Mouse (Mus musculus): ENCODE data around the gene Mphosph10. TPM values are rescaled to one million over a fixed set of nuclear protein-coding genes. Genes with fewer than 3 reads are reported as not detected.

Mphosph10 gene
- total RNA-seq, 2 experiments from 2014 or later: 23.9 TPM

DNA sequence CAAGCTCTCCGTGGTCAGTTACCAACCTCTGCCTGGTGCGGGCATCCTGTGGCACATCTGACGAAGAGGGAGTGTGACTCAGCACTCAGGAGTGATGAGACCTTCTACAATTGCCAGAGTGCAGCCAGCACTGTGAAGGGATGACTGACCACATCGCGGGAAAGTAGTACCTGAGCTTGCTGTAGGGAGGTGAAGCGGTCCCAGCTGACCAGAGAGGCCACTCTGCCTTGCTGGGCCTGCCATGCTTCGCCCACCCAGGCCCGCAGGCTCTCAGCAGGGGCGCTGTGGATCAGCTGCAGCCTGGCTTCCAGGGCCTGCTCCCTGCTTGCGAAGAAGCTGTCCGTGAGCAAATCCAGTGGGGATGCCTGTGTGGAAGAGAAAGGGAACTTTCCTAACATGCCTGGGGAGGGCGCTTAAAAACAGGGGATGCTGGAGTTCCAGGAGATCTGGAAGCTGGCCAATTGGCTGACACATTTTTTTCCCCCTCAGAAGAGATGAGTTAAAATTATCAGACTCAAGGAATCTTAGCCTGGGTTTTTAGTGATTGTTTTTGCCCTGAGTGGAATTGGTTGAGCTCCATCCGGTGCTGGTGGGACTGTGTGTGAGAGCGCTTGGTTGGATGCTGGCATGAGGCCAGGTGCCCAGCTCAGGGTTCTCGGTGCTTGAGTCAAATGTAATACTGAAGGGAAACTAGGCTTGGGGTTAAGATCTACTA is 42.8 kb downstream of the Mphosph10 start:
- peak; percentile 38 to 46 for DNase-seq

DNA sequence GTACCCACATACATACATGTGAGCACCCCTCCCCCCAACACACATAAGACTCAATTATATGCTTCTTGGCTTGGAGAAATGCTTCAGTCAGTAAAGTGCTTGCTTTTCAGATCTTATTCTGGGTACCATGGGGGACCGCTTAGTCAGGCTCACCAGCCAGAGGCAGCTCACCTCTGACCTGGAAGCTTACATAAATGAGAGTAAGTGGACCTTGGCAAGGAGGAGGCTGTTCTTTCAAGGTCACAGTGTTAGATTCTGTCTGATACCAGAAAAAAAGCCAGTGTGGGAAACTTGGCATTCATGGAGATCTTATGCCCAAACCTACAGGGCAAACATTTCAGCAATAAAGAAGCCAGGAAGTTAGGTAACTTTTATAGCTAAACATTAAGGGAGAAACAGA is 44.3 kb downstream of the Mphosph10 start:
- DNase-seq: no peak

GRCm38 (mm10) chr7:64332686-64333085 is 59.4 kb downstream of the Mphosph10 start:
- DNase-seq: no peak

DNA sequence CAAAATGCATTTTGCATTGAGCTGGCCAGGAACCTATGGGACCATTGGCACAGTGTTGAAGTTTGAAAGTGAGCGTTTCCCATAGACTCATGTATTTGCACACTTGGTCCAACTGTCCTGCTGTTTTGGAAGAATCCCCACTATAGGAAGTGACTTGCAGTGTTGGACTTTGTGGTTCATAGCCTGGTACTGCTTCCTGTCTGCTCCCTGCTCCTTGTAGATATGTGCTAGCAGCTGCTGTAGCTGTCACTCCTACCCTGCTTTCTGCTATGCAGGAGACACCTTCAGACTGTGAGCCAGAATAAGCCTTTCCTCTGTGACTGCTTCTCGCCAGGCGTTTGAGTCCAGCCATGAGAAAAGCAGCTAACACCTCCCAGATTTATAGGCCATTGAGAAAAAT is 60.8 kb downstream of the Mphosph10 start:
- no peak for DNase-seq

- DNase-seq: no peak
Measured at GRCm38 (mm10) chr7:64327486-64327885, 64.6 kb downstream of the Mphosph10 start.

GRCm38 (mm10) chr7:64326892-64327291 is 65.2 kb downstream of the Mphosph10 start:
- peak; percentile 81 to 83 for DNase-seq

Other genes starting within 250 kb of the Mphosph10 start
- gene Trpm1, start 238.4 kb downstream of the Mphosph10 start, total RNA-seq (2021): not detected
- 10 to 100 TPM; 17.6 to 22.5 TPM for gene Mtmr10, start 104.6 kb downstream of the Mphosph10 start, total RNA-seq (2021)
- 10 to 100 TPM; 12.2 to 13.1 TPM for gene Fan1, start 18.2 kb downstream of the Mphosph10 start, total RNA-seq (2021)
- gene Mcee, start 339 bp upstream of the Mphosph10 start, total RNA-seq (2021): 10 to 100 TPM; 45.1 to 51.9 TPM
- gene Apba2, start 109.4 kb upstream of the Mphosph10 start, total RNA-seq (2021): 100 to 1,000 TPM; 258 to 259 TPM